ENCODE assay signal across 21 mouse cellular contexts in genomic region chr1:137827379-137827778, GRCm38 (mm10).
DNase-seq lines count a peak whose midpoint lies in the region; ATAC-seq lines count a peak whose summit lies in the region.
"Had no signal": no experiment of that assay in that cellular context is flagged by ENCODE, and none has a peak within 500 bp of the region (broad histone marks: within the 10 kb centered on the region; RNA-seq: fewer than 3 reads in every experiment).

No protein-coding gene starts in this region.

- DNase-seq in frontal cortex, adult 2 months (ENCODE audit: extremely low spot score in 1 of 2, low spot score in 1 of 2): peak; percentile 2 to 35
- no peak for DNase-seq in frontal cortex, postnatal 10 days (ENCODE audit: low spot score in 2 of 2)
- DNase-seq in limb, embryonic 10.5 days (ENCODE audit: low spot score): no peak
- peak; percentile 1 to 8 for DNase-seq in right cerebral cortex, postnatal 36 days (ENCODE audit: low spot score in 2 of 2)
- no peak for DNase-seq in right cerebral cortex, postnatal 10 days (ENCODE audit: low spot score in 2 of 2)
- DNase-seq in cerebellum, postnatal 36 days: no peak
- DNase-seq: adrenal gland, adult 2 months; adrenal gland, postnatal 36 days; cerebellum, adult 11 months; cerebellum, adult 8-10 months; cerebellum, postnatal 14 days; gastrocnemius, adult 2 months; gastrocnemius, postnatal 25 days had no signal

- H3K4me2 ChIP-seq in limb, embryonic 13.5 days (replicated peaks): no peak overlapping the region
- no peak overlapping the region for H3K4me2 ChIP-seq in limb, embryonic 15.5 days
- H3K4me2 ChIP-seq: embryonic facial prominence, embryonic 13.5 days; forebrain, embryonic 12.5 days; heart, embryonic 12.5 days; hindbrain, embryonic 14.5 days had no signal

- no peak overlapping the region for H3K4me3 ChIP-seq in limb, embryonic 13.5 days
- H3K4me3 ChIP-seq in limb, embryonic 10.5 days: no peak overlapping the region
- no peak overlapping the region for H3K4me3 ChIP-seq in limb, embryonic 15.5 days
- H3K4me3 ChIP-seq: embryonic facial prominence, embryonic 13.5 days; forebrain, embryonic 12.5 days; gastrocnemius, adult 2 months; heart, embryonic 12.5 days; hindbrain, embryonic 10.5 days had no signal

- no peak overlapping the region for H3K9ac ChIP-seq in limb, embryonic 13.5 days
- H3K9ac ChIP-seq in limb, embryonic 15.5 days: no peak overlapping the region
- H3K9ac ChIP-seq: embryonic facial prominence, embryonic 13.5 days; forebrain, embryonic 12.5 days; heart, embryonic 12.5 days; hindbrain, embryonic 14.5 days had no signal

- ATAC-seq in limb, embryonic 13.5 days (ENCODE audit: low FRiP score, low read depth): peak; percentile 59; the same call in 1 of the 2 replicates
- ATAC-seq in limb, embryonic 15.5 days (ENCODE audit: insufficient number of reproducible peaks, low FRiP score, low TSS enrichment, low read depth): no peak
- ATAC-seq: forebrain, embryonic 16.5 days had no signal

- peaks cover 9% of the 10 kb centered on the region for H3K4me1 ChIP-seq in limb, embryonic 13.5 days
- H3K4me1 ChIP-seq in limb, embryonic 10.5 days: peaks cover 7% of the 10 kb centered on the region
- H3K4me1 ChIP-seq in limb, embryonic 15.5 days: no peaks in the 10 kb centered on the region; the same call in 1 of the 2 replicates
- H3K4me1 ChIP-seq: embryonic facial prominence, embryonic 13.5 days; forebrain, embryonic 12.5 days; hindbrain, embryonic 10.5 days had no signal

- 62% methylated on average over 4 of the region's 4 CpGs for WGBS in limb, embryonic 13.5 days
- 88% methylated on average over 4 of the region's 4 CpGs for WGBS in limb, embryonic 10.5 days
- 55% methylated on average over 4 of the region's 4 CpGs for WGBS in limb, embryonic 15.5 days

- no peaks in the 10 kb centered on the region for H3K36me3 ChIP-seq in limb, embryonic 13.5 days
- H3K36me3 ChIP-seq in limb, embryonic 10.5 days: no peaks in the 10 kb centered on the region
- no peaks in the 10 kb centered on the region for H3K36me3 ChIP-seq in limb, embryonic 15.5 days
- H3K36me3 ChIP-seq: embryonic facial prominence, embryonic 13.5 days; forebrain, embryonic 12.5 days; heart, embryonic 12.5 days; hindbrain, embryonic 10.5 days had no signal

- no peaks in the 10 kb centered on the region for H3K27me3 ChIP-seq in limb, embryonic 13.5 days
- H3K27me3 ChIP-seq in limb, embryonic 10.5 days (ENCODE audit: low read depth, poor library complexity, severe bottlenecking): no peaks in the 10 kb centered on the region
- no peaks in the 10 kb centered on the region for H3K27me3 ChIP-seq in limb, embryonic 15.5 days
- H3K27me3 ChIP-seq: embryonic facial prominence, embryonic 13.5 days; forebrain, embryonic 12.5 days; heart, embryonic 12.5 days had no signal

- no peaks in the 10 kb centered on the region for H3K9me3 ChIP-seq in limb, embryonic 13.5 days
- no peaks in the 10 kb centered on the region for H3K9me3 ChIP-seq in limb, embryonic 10.5 days (replicated peaks)
- no peaks in the 10 kb centered on the region for H3K9me3 ChIP-seq in limb, embryonic 15.5 days
- H3K9me3 ChIP-seq: embryonic facial prominence, embryonic 13.5 days; forebrain, embryonic 12.5 days; hindbrain, embryonic 10.5 days had no signal

- peak overlapping the region; percentile 67 for H3K27ac ChIP-seq in limb, embryonic 13.5 days
- H3K27ac ChIP-seq in limb, embryonic 10.5 days: no peak overlapping the region
- 0 out of 2 replicates have a peak overlapping the region, but pooled peaks have one; percentile 28 for H3K27ac ChIP-seq in limb, embryonic 15.5 days
- H3K27ac ChIP-seq: embryonic facial prominence, embryonic 13.5 days; forebrain, embryonic 12.5 days; gastrocnemius, adult 2 months; hindbrain, embryonic 10.5 days; hindbrain, embryonic 14.5 days had no signal

Comparison
In these comparisons a context has a peak if more than half of its experiments do, and no peak if none do; other contexts are left out.
1. DNase-seq: peak in frontal cortex, adult 2 months (2 of 2) and right cerebral cortex, postnatal 36 days (2 of 2); none in frontal cortex, postnatal 10 days (0 of 2), limb, embryonic 10.5 days (single experiment), right cerebral cortex, postnatal 10 days (0 of 2) and cerebellum, postnatal 36 days (0 of 2).